Mouse (Mus musculus): ENCODE measurements around the gene Pctp. TPM values are rescaled to one million over a fixed set of nuclear protein-coding genes. Genes with fewer than 3 reads are reported as not detected.

Pctp gene
- polyA plus RNA-seq, 1 experiment from 2014 or later: 8.3 TPM

DNA sequence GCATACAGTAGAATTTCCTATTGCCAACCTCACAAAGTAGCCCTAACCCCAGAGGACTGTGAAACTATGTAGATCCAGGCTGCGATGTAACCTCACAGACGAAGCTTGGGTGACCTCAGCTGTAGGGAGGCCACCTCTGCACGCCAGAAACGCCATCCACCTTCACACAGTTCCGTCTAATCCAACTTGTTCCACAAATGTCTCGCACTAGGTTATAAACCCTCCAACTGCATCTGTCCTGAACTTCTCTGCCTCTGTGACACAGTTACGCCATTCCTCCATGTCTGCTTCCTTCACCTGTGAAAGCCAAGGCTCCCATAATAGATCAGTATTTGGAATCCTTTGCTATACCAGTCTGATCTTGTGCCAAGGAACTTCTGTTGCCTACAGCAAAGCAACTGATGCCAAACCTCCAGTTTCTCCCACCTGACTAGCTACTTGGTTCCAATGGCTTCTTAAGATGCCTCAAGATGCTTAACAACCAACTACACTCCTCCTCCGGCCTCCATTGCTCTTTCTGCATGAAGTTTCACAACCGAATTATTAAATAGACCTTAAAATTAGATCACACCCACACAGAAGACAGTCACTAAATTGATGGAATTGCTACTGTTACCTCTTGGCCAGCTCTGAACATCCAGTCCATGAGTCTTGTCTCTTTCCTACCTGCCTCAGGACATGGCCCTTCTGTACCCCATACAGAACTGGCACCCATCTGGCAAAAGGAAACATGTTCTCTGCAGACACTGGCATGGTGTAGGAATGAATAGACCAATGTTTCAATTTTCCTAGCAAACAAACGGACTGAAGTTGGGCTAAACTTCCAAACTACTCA lies 1.1 kb downstream of the Pctp start:
- WGBS: 87% methylated on average over 10 of the region's 10 CpGs
- ATAC-seq (ENCODE audit: low FRiP score): no peak
- Histone ChIP-seq H3K9ac (ENCODE audit: low read length) (no peak overlapping the region; the same call in 1 of the 2 replicates), H3K4me1 (ENCODE audit: control insufficient read depth, insufficient read depth, low read length) (no peaks in the 10 kb centered on the region), H3K36me3 (ENCODE audit: control insufficient read depth, insufficient read depth, low read length) (no peaks in the 10 kb centered on the region), H3K9me3 (ENCODE audit: control insufficient read depth, low read length) (no peaks in the 10 kb centered on the region), H3K4me3 (ENCODE audit: low read depth, low read length) (peak overlapping the region; percentile 52; the same call in 1 of the 2 replicates), H3K27me3 (ENCODE audit: control insufficient read depth, insufficient read depth, low read length) (no peaks in the 10 kb centered on the region), H3K27ac (ENCODE audit: low read depth, low read length) (no peak overlapping the region), H3K4me2 (peak overlapping the region; percentile 87; the same call in 1 of the 2 replicates)
- no peak for DNase-seq (ENCODE audit: low spot score, missing footprints)

DNA sequence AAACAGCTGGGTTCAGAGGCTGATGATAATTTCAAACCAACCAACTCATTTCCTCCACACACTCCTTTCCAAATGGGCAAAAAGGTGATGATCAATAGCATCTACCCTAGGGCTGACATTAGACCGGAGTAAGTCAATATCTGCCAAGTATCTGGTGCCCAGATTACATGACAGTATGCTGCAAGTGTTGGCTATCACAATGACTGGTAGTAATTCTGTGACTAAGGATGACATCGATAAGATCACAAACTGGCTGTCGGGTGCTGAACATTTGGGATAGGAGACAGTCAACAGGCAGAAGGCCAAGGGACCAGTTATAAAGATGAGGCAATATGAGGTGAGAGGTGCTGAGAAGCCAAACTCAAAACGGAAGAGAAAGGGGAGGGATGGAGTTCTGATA lies 2.0 kb downstream of the Pctp start:
- ATAC-seq (ENCODE audit: low FRiP score): no peak
- Histone ChIP-seq H3K9me3 (ENCODE audit: control insufficient read depth, low read length) (no peaks in the 10 kb centered on the region), H3K4me1 (ENCODE audit: control insufficient read depth, insufficient read depth, low read length) (no peaks in the 10 kb centered on the region), H3K36me3 (ENCODE audit: control insufficient read depth, insufficient read depth, low read length) (no peaks in the 10 kb centered on the region), H3K27me3 (ENCODE audit: control insufficient read depth, insufficient read depth, low read length) (no peaks in the 10 kb centered on the region), H3K9ac (ENCODE audit: low read length) (no peak overlapping the region), H3K27ac (ENCODE audit: low read depth, low read length) (no peak overlapping the region), H3K4me2 (no peak overlapping the region), H3K4me3 (ENCODE audit: low read depth, low read length) (no peak overlapping the region)
- DNase-seq (ENCODE audit: low spot score, missing footprints): no peak
- WGBS: 92% methylated on average over 4 of the region's 4 CpGs

DNA sequence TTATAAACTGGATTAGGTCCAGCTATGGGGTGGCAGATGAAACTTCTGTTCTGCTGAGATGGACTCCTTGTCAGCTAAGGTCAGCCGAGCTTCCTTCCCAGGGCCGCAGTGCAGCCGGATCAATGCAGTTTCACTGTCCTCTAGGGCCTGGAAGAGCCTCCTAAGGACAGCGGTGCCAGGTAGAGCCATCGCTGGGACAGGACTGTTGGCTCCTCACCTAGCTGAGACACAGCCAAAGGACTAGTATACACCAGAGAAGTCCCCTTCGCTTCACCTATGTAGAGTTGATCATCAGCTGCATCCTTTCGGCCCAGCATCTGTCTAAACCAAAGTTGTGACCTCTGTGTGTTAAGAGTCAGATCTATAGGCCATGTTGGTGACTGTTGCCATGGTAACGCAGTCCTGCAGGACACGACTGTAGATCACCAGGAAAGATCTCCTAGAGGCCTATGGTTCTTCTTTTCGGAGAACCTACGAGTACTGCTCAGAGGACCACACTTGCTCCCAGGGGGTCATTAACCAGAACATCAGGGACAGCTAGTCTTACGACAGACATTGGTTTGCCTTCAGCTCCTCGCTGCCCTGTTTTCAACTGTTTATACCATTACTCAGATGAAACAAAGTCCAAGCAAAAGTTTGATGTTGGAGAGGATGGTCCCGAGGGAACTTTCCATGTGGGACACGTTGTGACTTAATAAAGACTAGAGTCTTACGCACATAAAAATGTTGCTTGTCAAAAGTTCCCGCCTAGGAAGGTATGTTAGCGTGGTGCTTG lies 3.5 kb downstream of the Pctp start:
- 92% methylated on average over 18 of the region's 18 CpGs for WGBS
- no peaks in the 10 kb centered on the region for H3K4me1 ChIP-seq (ENCODE audit: control insufficient read depth, insufficient read depth, low read length)
- no peaks in the 10 kb centered on the region for H3K27me3 ChIP-seq (ENCODE audit: control insufficient read depth, insufficient read depth, low read length)
- H3K4me2 ChIP-seq: no peak overlapping the region
- H3K27ac ChIP-seq (ENCODE audit: low read depth, low read length): no peak overlapping the region
- H3K9me3 ChIP-seq (ENCODE audit: control insufficient read depth, low read length): no peaks in the 10 kb centered on the region
- DNase-seq (ENCODE audit: low spot score, missing footprints): no peak
- H3K9ac ChIP-seq (ENCODE audit: low read length): no peak overlapping the region
- H3K4me3 ChIP-seq (ENCODE audit: low read depth, low read length): no peak overlapping the region
- no peak for ATAC-seq (ENCODE audit: low FRiP score)
- H3K36me3 ChIP-seq (ENCODE audit: control insufficient read depth, insufficient read depth, low read length): no peaks in the 10 kb centered on the region

DNA sequence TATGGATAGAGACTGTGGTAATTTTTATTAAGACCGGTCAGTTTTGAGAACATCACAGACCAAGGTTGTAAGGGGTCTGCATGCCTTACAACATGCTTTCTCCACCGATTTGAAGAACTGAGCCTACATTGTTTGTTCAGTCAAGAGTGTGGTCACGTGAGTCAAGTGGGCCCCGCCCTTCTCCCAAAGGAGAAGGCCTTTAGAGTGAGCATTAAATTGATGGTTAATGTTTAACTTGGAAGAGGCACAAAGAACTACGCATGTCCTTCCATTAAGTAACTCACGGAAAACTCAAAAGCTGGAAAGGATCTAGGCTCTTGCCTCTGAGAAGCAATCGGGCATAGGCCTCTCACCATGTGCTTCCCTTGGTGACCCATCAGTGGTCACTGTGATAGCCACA lies 5.8 kb downstream of the Pctp start:
- Histone ChIP-seq H3K36me3 (ENCODE audit: control insufficient read depth, insufficient read depth, low read length) (no peaks in the 10 kb centered on the region), H3K4me1 (ENCODE audit: control insufficient read depth, insufficient read depth, low read length) (no peaks in the 10 kb centered on the region), H3K4me3 (ENCODE audit: low read depth, low read length) (no peak overlapping the region), H3K9ac (ENCODE audit: low read length) (no peak overlapping the region), H3K9me3 (ENCODE audit: control insufficient read depth, low read length) (no peaks in the 10 kb centered on the region), H3K27me3 (ENCODE audit: control insufficient read depth, insufficient read depth, low read length) (no peaks in the 10 kb centered on the region), H3K27ac (ENCODE audit: low read depth, low read length) (no peak overlapping the region), H3K4me2 (no peak overlapping the region)
- ATAC-seq (ENCODE audit: low FRiP score): no peak
- 95% methylated on average over 7 of the region's 7 CpGs for WGBS
- DNase-seq (ENCODE audit: low spot score, missing footprints): no peak

DNA sequence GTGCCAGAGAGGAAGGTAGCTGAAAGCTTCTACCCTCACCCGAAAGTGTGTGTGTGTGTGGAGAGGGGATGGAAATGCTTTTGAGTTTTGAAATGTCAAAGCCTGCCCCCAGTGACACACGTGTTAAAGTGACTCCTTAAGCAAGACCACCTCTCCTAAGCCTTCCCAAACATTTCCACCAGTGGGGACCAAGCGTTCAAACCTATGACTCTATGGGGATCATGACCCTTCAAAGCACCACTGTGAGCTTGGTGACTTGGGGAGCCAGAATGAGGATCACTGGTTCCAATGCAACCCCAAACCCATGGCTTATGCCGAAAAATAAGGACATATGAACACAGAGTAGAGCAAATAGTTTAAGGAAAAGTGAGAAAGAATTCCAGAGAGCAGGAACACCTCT lies 6.3 kb downstream of the Pctp start:
- H3K36me3 ChIP-seq (ENCODE audit: control insufficient read depth, insufficient read depth, low read length): no peaks in the 10 kb centered on the region
- H3K4me2 ChIP-seq: no peak overlapping the region
- ATAC-seq (ENCODE audit: low FRiP score): no peak
- no peak overlapping the region for H3K4me3 ChIP-seq (ENCODE audit: low read depth, low read length)
- no peak for DNase-seq (ENCODE audit: low spot score, missing footprints)
- H3K4me1 ChIP-seq (ENCODE audit: control insufficient read depth, insufficient read depth, low read length): no peaks in the 10 kb centered on the region
- no peaks in the 10 kb centered on the region for H3K27me3 ChIP-seq (ENCODE audit: control insufficient read depth, insufficient read depth, low read length)
- 88% methylated on average over 4 of the region's 4 CpGs for WGBS
- H3K27ac ChIP-seq (ENCODE audit: low read depth, low read length): no peak overlapping the region
- no peak overlapping the region for H3K9ac ChIP-seq (ENCODE audit: low read length)
- no peaks in the 10 kb centered on the region for H3K9me3 ChIP-seq (ENCODE audit: control insufficient read depth, low read length)

DNA sequence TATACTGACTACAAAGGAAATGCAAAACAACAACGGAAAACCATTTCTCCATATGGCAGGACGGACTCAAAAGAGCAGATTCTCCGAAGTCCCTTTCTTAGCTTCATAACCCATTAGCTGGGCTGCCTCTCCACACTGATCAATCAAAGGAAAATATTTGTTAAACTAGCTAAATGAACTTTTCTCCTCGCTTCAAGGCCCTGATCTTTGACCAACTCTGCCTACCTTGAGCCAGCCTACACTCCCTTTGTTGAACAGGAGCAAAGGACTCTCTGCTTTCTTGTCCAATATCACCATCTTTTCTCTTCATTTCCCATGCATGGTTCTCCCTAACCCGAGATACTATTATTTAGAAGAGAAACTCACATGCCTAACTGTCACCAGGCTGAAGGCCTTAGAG lies 7.1 kb downstream of the Pctp start:
- no peak overlapping the region for H3K4me2 ChIP-seq
- no peak overlapping the region for H3K9ac ChIP-seq (ENCODE audit: low read length)
- H3K27ac ChIP-seq (ENCODE audit: low read depth, low read length): no peak overlapping the region
- 82% methylated on average over 5 of the region's 5 CpGs for WGBS
- DNase-seq (ENCODE audit: low spot score, missing footprints): no peak
- H3K36me3 ChIP-seq (ENCODE audit: control insufficient read depth, insufficient read depth, low read length): no peaks in the 10 kb centered on the region
- H3K4me1 ChIP-seq (ENCODE audit: control insufficient read depth, insufficient read depth, low read length): no peaks in the 10 kb centered on the region
- H3K4me3 ChIP-seq (ENCODE audit: low read depth, low read length): no peak overlapping the region
- ATAC-seq (ENCODE audit: low FRiP score): no peak
- no peaks in the 10 kb centered on the region for H3K27me3 ChIP-seq (ENCODE audit: control insufficient read depth, insufficient read depth, low read length)
- no peaks in the 10 kb centered on the region for H3K9me3 ChIP-seq (ENCODE audit: control insufficient read depth, low read length)

DNA sequence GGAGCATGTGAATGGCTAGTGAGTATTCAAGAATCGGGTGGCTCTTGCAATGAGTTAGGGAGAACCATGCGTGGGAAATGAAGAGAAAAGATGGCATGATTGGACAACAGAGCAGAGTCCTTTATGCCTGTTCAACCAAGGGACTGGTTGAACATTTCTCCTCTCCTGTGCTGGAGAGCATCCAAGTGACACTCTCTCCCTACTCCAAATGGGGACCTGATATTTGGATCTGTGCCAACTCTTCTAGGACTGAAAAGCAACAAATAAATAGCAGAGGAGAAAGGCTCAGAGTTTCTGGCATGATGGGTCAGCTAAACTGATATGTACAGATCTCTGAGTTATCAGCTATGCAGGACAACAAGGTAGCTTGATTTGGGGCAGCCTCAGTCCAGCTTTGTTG lies 8.0 kb downstream of the Pctp start:
- Histone ChIP-seq H3K36me3 (ENCODE audit: control insufficient read depth, insufficient read depth, low read length) (no peaks in the 10 kb centered on the region), H3K4me1 (ENCODE audit: control insufficient read depth, insufficient read depth, low read length) (no peaks in the 10 kb centered on the region), H3K9ac (ENCODE audit: low read length) (no peak overlapping the region), H3K4me3 (ENCODE audit: low read depth, low read length) (no peak overlapping the region), H3K27ac (ENCODE audit: low read depth, low read length) (no peak overlapping the region), H3K4me2 (no peak overlapping the region), H3K27me3 (ENCODE audit: control insufficient read depth, insufficient read depth, low read length) (no peaks in the 10 kb centered on the region), H3K9me3 (ENCODE audit: control insufficient read depth, low read length) (no peaks in the 10 kb centered on the region)
- DNase-seq (ENCODE audit: low spot score, missing footprints) (no peak), ATAC-seq (ENCODE audit: low FRiP score) (no peak)
- WGBS: 88% methylated on average over 2 of the region's 2 CpGs

DNA sequence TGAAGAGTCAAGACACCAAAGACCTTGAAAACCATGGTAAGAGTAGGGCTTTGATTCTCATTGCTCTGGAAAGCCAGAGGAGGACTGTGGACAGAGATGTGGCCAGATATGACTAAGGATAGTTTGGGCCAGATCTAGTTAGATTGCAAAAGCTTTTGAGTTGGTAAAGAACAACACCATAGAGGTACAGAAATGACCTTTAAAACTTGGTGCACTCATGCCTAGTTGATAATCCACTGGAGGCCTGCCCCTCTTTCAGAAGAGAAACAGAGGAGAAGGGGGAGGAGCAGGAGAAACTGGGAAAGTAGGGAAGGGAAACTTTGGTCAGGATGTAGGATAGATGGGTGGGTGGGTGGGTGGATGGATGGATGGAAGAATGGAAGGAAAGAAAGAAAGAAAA lies 11.0 kb downstream of the Pctp start:
- Histone ChIP-seq H3K27ac (ENCODE audit: low read depth, low read length) (no peak overlapping the region), H3K9me3 (ENCODE audit: control insufficient read depth, low read length) (no peaks in the 10 kb centered on the region), H3K27me3 (ENCODE audit: control insufficient read depth, insufficient read depth, low read length) (no peaks in the 10 kb centered on the region), H3K4me2 (no peak overlapping the region), H3K9ac (ENCODE audit: low read length) (no peak overlapping the region), H3K36me3 (ENCODE audit: control insufficient read depth, insufficient read depth, low read length) (no peaks in the 10 kb centered on the region), H3K4me3 (ENCODE audit: low read depth, low read length) (no peak overlapping the region), H3K4me1 (ENCODE audit: control insufficient read depth, insufficient read depth, low read length) (no peaks in the 10 kb centered on the region)
- ATAC-seq (ENCODE audit: low FRiP score) (no peak), DNase-seq (ENCODE audit: low spot score, missing footprints) (no peak)

DNA sequence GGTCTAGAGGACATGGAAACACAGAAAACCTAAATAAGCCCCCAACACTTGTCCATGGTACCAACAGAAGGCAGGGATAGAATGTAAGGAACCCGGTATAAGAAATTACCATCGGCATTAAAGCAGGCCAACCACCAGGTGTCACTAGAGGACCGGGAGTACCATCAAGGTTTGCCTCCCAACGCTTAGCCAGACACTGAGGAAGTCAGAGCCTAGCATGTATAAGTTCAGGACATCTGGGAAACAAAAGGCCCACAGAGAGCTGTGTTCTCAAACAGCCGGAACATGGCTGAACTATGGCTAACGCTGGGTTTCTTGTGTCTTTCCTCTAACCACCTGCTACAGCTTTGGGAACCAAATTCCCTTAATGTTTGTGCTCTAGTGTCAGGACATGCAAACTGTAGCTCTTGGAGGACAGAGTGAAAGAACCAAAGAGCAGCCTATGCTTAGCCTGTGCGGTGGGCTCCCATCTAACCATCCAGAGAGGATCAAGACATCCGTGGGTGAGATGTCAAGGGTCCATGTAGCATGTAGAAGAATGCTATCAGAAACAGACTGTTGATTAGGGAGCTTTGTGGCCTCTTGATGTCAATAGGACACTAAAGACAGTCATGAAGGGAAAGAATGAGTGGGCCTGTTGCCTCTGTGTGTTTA lies 13.6 kb downstream of the Pctp start:
- no peak overlapping the region for H3K4me3 ChIP-seq (ENCODE audit: low read depth, low read length)
- DNase-seq (ENCODE audit: low spot score, missing footprints): peak; percentile 93
- no peak overlapping the region for H3K9ac ChIP-seq (ENCODE audit: low read length)
- H3K27ac ChIP-seq (ENCODE audit: low read depth, low read length): no peak overlapping the region
- ATAC-seq (ENCODE audit: low FRiP score): peak; percentile 73
- no peaks in the 10 kb centered on the region for H3K27me3 ChIP-seq (ENCODE audit: control insufficient read depth, insufficient read depth, low read length)
- H3K4me1 ChIP-seq (ENCODE audit: control insufficient read depth, insufficient read depth, low read length): no peaks in the 10 kb centered on the region
- WGBS: 24% methylated on average over 8 of the region's 8 CpGs
- H3K36me3 ChIP-seq (ENCODE audit: control insufficient read depth, insufficient read depth, low read length): no peaks in the 10 kb centered on the region
- H3K9me3 ChIP-seq (ENCODE audit: control insufficient read depth, low read length): no peaks in the 10 kb centered on the region
- no peak overlapping the region for H3K4me2 ChIP-seq
